Mouse (Mus musculus): ENCODE results near the gene Apol6.

Gene Apol6

GRCm38 (mm10) chr15:77044597-77045320 lies at the start of gene Apol6:
Gene Apol6 (plus strand): TSS chr15:77044729.
- DNase-seq, result no peak

GRCm38 (mm10) chr15:76998048-76998447 lies 46.5 kb upstream of the Apol6 start:
- no peak for DNase-seq

GRCm38 (mm10) chr15:76998878-76999588 lies 45.5 kb upstream of the Apol6 start:
- no peak for DNase-seq

- no peak for DNase-seq
Measured at GRCm38 (mm10) chr15:77003173-77003867, 41.2 kb upstream of the Apol6 start.

DNA sequence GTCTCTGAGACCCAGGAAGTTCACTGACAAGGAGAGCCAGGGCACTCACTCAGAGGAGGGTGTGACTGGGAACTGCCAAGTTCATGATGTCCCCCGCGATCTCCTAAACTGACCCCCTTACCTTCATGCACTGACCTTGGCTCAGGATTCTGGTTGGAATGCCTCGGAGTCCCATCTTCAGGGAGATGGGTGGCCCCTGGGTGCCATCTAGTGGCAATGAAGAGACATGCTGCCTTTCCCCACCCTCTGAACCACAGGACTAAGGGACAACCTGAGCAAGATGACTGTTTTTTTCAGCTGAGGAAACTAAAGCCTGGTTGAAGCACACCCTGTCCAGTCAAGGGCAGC lies 40.7 kb upstream of the Apol6 start:
- DNase-seq, result no peak

- no peak for DNase-seq
Measured at GRCm38 (mm10) chr15:77008851-77009250, 35.7 kb upstream of the Apol6 start.

DNA sequence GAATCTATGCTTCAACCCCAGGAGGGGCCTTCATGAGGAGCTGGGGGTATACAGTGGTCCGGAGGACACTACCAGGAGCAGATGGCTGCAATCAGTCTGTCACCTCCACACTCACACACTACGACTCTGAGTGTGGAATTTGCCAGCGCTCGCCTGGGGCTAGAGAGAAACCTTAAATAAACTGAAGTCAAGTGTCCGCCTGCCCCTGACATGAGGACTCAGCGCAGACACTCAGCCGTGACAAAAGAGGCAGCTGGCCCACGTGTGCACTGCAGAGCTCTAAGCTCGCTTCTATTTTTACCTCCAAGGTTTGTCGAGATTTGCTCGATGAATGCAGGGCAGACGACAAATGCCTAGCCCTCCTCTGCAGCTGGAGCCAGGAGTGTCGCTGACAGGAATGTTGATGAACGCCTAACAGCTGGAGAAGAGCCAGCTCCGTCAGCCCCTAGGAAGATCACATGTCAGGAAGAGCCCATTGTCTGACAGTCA lies 30.7 kb upstream of the Apol6 start:
- no peak for DNase-seq

DNA sequence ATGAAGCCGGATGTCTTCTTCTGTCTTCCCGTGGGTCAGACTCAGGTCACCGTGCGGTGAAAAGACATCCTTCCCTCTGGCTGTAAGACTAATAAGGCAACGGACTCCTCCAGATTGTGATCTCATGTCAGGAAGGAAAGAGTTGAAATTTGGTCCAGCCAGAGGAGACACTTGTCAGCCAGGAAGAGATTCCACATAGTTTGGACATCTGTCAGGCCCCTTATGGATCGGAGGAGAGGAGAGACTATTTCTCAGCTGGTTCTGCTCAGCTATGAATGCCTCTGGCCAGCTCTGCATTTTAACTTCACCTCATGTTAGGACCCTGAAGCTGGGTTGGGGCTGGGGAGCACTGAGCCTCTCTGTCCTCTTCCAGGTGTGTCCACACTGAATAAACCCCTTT lies 30.1 kb upstream of the Apol6 start:
- DNase-seq, result no peak

DNA sequence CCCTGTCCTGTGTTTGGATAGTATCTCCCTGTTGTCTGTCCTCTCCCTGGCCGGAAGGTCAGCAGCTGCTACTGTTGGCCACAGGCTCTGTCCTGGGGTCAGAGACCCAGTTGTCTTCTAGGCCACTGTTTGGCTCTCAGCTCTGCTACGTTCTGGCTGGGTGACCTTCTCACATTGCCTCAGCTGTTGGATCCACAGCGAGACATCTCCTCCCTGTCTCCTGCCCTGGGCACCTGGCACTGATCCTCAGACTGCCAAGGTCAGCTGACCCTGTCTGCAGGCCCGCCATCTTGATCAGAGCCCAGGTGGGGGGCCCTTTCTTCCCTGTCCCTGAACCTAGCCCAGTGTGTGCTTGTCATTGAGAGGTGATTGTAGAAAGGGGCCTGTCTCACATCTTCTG lies 29.5 kb upstream of the Apol6 start:
- no peak for DNase-seq

DNA sequence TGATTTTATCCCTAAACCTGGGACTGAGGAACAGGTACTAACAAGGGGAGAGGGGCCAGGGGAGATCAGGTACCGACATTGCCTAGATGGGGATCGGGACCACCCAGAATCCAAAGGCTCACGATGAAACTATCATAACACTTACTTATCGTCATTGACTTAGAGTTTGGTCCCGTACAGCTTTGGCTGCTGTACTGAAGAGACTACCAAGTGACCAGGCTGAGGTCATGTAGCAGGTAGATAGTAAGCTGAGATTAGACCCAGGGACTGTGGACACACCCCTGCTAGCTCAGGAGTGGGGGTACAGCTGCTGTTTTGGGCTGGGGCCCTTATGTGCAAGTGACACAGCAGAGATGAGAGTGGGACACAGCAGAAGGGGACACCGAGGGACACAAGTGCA lies 28.0 kb upstream of the Apol6 start:
- no peak for DNase-seq

GRCm38 (mm10) chr15:77017897-77018296 lies 26.6 kb upstream of the Apol6 start:
- DNase-seq, result no peak

DNA sequence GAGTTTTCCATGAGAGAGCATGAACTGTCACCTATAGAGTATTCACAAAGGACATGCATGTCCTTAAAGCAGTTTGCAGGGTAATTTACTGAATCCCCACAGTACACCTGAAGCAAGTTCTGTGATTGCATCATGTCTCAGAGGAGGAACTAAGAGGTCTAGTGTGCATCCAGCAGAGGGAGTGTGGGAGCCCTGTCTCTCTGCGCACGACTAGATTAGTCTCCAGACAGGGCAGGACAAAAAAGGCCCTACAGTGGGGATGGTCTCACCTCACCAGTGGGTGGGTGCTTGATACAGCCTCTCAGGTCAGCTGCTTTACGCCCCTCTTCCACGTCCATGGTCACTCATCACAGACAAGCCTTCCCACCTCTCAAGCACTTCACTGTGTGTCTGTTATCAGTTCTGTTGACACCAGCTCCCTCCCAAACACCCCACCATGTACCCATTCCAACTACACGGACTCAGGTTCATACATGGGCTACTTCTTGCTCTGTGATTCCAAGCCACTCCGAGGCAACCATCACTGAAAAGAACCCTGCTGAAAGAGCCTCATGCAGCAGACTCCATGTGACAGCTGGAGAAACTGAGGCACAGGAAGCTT lies 25.7 kb upstream of the Apol6 start:
- no peak for DNase-seq

- no peak for DNase-seq
Measured at GRCm38 (mm10) chr15:77019533-77019932, 25.0 kb upstream of the Apol6 start.

DNA sequence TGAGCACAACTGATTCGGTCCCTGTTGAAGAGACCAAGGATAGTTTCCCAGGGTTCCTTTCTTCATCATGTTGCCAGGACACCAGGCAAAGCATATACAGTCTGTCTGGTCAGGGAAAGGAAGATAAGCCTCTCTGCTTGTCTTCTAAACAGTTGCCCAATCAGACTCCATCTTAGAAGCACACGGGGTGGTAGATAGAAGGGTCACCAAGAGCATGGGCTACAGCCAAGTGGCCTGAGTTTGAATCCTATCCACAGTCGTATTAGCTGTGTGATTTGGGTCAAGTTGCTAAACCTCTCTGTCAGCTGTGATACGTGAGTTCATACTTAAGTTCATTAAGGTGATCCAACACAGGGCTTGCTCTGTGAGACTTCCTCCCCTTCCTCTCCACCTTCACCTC lies 24.4 kb upstream of the Apol6 start:
- DNase-seq, result no peak

- no peak for DNase-seq
Measured at GRCm38 (mm10) chr15:77021056-77021455, 23.5 kb upstream of the Apol6 start.

DNA sequence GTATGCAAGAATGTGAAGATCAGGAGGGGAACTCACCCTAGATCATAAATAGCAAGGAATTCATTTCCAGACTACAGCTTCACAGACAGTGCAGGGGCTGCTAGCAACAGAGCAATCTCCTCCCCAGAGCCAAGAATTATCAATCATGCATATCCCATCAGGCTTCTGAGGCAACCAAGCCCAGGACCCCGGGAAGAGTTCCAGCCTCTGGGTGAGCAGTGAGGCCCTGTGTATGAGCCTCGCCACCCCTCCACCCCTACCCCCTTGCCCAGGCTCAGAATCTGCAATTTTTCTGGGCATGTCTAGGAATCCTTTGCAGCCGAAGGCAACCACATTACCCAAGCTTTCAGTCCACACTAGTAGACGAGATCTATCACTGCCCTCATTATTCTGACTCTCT lies 22.7 kb upstream of the Apol6 start:
- DNase-seq, result no peak

GRCm38 (mm10) chr15:77022401-77022957 lies 22.1 kb upstream of the Apol6 start:
- no peak for DNase-seq

- DNase-seq, result no peak
Measured at GRCm38 (mm10) chr15:77025884-77026583, 18.5 kb upstream of the Apol6 start.

GRCm38 (mm10) chr15:77027117-77027516 lies 17.4 kb upstream of the Apol6 start:
- no peak for DNase-seq

DNA sequence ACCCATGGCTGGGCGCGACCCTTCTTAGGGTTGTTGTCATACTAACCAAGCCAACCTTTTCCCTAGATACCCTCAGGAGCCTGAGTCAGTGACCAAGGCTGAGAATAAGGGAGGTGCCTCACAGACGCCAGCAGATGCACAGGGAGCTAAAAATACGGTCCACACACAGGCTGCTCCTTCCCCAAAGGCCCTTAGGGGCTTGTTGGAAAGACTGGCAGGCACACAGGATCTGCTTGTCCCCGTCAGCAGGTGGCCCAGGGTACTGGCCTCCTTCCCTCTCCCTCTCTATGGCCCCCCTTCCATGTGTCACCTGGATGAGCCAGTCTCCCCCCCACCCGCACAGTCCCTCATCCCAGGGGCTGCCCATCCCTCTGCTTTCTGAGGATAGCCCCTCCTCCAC lies 16.9 kb upstream of the Apol6 start:
- no peak for DNase-seq

DNA sequence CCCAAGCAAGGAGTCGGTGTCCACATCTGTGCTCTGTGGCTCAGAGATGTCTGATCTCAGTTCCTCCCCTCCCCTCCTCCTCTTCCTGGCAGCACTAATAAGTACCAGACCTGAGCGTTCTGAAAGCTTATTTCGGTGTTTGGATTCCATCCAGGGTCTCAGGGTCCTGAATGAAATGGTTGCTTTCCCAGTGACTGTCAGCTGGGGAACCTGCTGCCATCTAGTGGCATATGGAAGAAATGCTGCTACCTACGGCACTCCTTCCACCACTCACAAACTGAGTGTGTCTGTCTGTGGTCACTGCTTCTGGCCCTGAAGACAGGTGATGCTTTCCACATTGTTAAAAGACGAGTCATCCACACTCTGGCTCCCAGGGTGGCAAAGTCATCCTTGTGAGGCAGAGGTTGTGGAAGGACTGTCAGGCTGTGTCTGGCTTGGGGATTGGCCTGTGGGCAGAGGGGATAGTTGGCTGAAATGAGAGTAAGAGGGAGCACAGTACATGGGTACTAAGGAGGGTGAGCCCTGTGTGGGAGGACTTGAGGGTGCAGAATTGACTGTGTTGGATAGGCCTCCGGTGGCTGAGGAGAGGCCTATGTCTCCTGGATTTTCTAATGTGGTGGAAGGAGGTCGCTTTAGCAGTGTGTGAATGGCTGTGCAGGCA lies 15.1 kb upstream of the Apol6 start:
- peak; percentile 19 for DNase-seq

GRCm38 (mm10) chr15:77031271-77031670 lies 13.3 kb upstream of the Apol6 start:
- DNase-seq, result no peak
